Mouse (Mus musculus) frontal cortex, postnatal 25 days (tissue): ENCODE results near the gene Zfp804b.
"Not testable (repeated sequence)": the region's sequence is repeated elsewhere in the genome, so short reads cannot be mapped to it uniquely, and the experiment has no call there.

Source experiments
- DNase-seq, 2 experiments: peaks; one replicate each; pipeline ENCODE4 v3.0.0; 2022; ENCODE audit warnings: low spot score in 2 of 2

Gene Zfp804b

GRCm38 (mm10) chr5:7344145-7345010, at the start of gene Zfp804b:
Zfp804b (minus strand) TSS chr5:7344756.
- DNase-seq, result peak; percentile 7 to 23

GRCm38 (mm10) chr5:7364616-7365015, 20.1 kb upstream of the Zfp804b start:
- not testable (repeated sequence) for DNase-seq

GRCm38 (mm10) chr5:7345011-7345389, 444 bp upstream of the Zfp804b start:
- no peak for DNase-seq

- DNase-seq, result no peak
These were observed 19.0 kb downstream of the Zfp804b start for GRCm38 (mm10) chr5:7325594-7325993.

GRCm38 (mm10) chr5:7303819-7304218, 40.7 kb downstream of the Zfp804b start, which contains the start of gene Tex47:
Tex47 (plus strand) TSS chr5:7304119.
- DNase-seq, result no peak

GRCm38 (mm10) chr5:7302969-7303368, 41.6 kb downstream of the Zfp804b start:
- no peak for DNase-seq

GRCm38 (mm10) chr5:7284336-7284735, 60.2 kb downstream of the Zfp804b start:
- no peak for DNase-seq

GRCm38 (mm10) chr5:7276659-7277455, 67.7 kb downstream of the Zfp804b start:
- DNase-seq, result no peak

- DNase-seq, result no peak
These were observed 167.0 kb downstream of the Zfp804b start for GRCm38 (mm10) chr5:7177589-7177988.

- no peak for DNase-seq
These were observed 204.9 kb downstream of the Zfp804b start for GRCm38 (mm10) chr5:7139658-7140057.

- DNase-seq, result no peak
These were observed 242.2 kb downstream of the Zfp804b start for GRCm38 (mm10) chr5:7102387-7102786.

GRCm38 (mm10) chr5:7073936-7074631, 270.5 kb downstream of the Zfp804b start:
- no peak for DNase-seq

GRCm38 (mm10) chr5:7007468-7007867, 337.1 kb downstream of the Zfp804b start:
- DNase-seq, result no peak

GRCm38 (mm10) chr5:6983993-6984392, 360.6 kb downstream of the Zfp804b start:
- DNase-seq, result peak in 1 of 2 experiments; percentile 4

GRCm38 (mm10) chr5:6934837-6935236, 409.7 kb downstream of the Zfp804b start:
- no peak for DNase-seq

GRCm38 (mm10) chr5:6911290-6911689, 433.3 kb downstream of the Zfp804b start:
- DNase-seq, result no peak

- no peak for DNase-seq
These were observed 463.2 kb downstream of the Zfp804b start for GRCm38 (mm10) chr5:6881396-6881795.

GRCm38 (mm10) chr5:6871566-6871965, 473.0 kb downstream of the Zfp804b start:
- DNase-seq, result no peak

GRCm38 (mm10) chr5:6870970-6871369, 473.6 kb downstream of the Zfp804b start:
- DNase-seq, result no peak

GRCm38 (mm10) chr5:6795396-6795795, 549.2 kb downstream of the Zfp804b start:
- no peak for DNase-seq

GRCm38 (mm10) chr5:6769357-6769892, 575.1 kb downstream of the Zfp804b start:
- DNase-seq, result no peak
